Mouse (Mus musculus) left cerebral cortex, adult 11 months (tissue): ENCODE data around the gene Tbrg1.
A peak's percentile ranks its signal among the peaks of the same experiment; 100 is the strongest.

ENCODE experiments used
- DNase-seq: peaks from one replicate; pipeline ENCODE4 v3.0.0; 2022; ENCODE audit warnings: low spot score

The Tbrg1 gene

DNA sequence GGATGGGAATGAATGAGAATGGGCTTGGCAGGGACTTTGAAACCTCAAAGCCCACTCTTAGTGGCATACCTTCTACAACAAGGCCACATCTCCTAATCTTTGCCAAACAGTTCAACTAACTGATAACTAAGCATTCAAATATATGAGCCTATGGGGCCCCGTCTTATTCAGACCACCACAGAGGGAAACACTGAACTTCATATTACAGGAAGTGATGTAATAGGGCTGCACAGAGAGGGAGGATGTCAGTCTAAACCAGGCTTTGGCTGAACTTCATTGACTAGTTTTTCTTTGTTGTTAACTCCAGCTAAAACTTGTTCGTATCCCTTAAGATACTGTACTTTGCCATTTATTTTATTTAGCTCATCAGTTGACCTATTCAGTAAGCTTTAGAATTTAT, 27.2 kb downstream of the Tbrg1 start:
- no peak for DNase-seq

DNA sequence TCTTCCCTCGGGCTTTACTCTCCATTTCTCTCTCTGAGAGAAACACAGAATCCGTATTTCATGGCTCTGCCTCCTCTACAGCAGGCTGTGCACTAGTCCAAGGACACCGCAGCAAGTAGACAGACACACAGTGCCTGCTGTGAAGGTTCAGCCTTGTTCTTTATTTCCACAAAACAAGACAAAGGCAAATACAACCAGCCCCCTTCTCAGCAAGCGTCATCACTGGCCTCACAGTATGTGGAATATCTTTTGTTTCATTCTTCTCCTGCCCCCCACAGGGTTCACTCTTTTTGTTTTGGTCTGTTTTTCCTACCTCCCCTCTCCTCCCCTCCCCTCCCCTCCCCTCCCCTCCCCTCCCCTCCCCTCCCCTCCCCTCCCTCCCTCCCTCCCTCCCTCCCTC, 28.5 kb downstream of the Tbrg1 start:
- DNase-seq: no peak

GRCm38 (mm10) chr9:37627263-37627662, 29.8 kb downstream of the Tbrg1 start:
- DNase-seq: no peak

- no peak for DNase-seq
Measured at GRCm38 (mm10) chr9:37626103-37626567, 31.0 kb downstream of the Tbrg1 start.

GRCm38 (mm10) chr9:37625641-37626040, 31.5 kb downstream of the Tbrg1 start:
- DNase-seq: peak; percentile 68

DNA sequence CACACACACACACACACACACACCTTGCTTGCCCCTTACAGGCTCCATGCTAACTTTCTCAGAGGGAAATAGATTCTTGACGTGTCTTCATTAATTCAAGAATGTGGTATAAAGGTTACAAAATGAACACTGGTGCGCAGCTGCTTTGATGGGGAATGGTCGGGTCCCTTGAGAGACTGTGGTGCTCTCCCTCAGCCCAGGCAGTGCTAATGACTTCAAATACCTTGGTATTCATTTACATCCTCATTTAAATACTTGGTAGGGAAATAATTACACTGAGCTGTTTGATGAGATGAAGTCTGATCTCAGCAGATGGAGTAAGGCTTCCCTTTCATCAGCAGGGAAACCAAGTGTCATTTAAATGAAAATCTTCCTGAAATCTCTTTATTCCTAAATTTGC, 32.0 kb downstream of the Tbrg1 start:
- DNase-seq: no peak

- no peak for DNase-seq
Measured at GRCm38 (mm10) chr9:37624502-37624901, 32.6 kb downstream of the Tbrg1 start.

GRCm38 (mm10) chr9:37623981-37624380, 33.1 kb downstream of the Tbrg1 start:
- no peak for DNase-seq

DNA sequence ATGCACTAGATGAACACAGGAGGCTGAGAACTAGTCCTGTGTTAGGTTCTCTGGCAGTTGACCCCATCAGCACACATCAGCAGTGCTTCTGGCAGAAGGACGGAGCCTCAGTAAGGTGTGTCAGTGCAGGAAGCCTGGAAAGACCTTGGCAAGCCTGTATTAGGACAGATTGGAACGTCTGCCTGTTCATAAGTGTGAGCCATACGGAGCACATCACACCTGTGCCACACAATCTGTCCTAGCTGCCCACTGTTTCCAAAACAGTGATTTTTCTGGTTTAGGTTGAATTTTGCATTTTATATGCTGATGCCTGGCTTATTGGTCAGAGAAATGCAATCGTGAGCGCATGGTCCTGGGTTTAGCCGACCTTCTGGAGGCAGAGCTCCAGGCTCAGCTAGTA, 35.8 kb downstream of the Tbrg1 start:
- no peak for DNase-seq

- no peak for DNase-seq
Measured at GRCm38 (mm10) chr9:37616770-37617169, 40.3 kb downstream of the Tbrg1 start.

DNA sequence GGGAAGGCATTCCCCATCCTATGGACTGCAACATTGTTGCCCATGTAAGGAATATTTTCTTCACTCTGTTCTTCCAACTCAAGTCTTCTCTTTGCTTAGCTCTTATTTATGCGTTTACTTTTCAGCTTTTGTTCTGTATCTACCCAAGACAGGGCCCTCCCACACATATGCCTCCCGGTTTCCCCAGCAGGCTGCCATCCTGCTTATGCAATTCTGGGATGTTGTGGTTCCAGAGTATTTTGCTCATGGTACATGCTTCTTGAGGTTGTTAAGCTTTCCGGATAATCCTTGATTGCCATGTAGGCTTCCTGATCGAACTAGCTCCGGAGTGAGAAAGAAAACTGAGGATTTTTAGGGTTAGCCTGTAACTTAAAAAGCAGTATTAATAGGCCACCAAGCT, 41.9 kb downstream of the Tbrg1 start:
- DNase-seq: no peak

- DNase-seq: no peak
Measured at GRCm38 (mm10) chr9:37614316-37614715, 42.8 kb downstream of the Tbrg1 start.

DNA sequence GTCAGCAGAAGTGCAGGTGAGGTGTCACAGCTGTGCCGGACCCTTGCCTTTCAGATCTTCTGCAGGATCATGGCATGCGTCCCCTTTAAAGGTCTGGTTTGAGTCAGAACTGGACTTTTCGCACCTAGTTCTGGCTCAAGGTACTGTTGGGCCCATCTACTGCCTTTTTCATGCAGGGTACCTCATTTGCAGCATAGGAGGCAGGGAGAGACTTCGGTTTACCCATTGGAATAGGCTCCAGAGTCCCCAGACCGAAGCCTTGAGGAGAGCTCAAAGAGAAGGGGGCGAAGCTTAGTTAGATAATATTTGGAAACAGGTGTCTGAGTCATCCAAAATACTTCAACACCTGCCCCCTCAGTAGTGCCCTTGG, 43.2 kb downstream of the Tbrg1 start:
- DNase-seq: no peak

DNA sequence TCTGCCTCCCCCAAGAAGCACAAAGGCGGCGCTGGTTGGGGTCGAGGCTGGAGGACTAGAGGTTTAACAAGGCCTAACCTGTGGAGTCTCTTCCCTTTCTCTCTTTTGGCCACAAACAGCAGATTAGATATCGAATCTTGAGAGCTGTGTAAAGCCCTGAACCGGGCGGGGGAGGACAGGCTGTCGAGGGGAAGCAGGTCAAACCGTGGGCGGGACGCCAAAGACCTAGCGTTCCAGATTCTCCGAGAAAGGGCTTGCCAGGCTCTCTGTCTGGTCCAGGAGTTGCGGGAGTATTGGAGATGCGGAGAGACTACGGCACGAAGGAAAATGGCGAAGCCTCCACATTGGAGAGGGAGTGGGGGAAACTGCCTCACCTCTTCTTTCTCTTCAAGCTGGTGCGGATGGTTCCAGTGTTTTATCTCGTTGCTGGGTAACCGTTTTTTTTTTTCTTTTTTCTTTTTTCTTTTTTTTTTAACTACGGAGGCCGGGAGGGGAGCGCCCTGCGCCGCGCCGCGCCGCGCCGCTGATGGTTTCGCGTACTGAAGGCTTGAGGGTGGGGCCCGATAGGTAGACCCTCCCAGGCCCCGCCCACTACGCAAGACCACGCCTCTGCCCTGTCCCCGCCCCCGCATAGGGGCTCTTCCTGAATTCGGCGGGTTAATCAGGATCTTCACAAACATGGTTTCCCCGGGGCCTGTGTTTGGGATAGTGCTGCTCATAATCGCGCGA, 43.8 kb downstream of the Tbrg1 start, which contains the start of gene Spa17:
Spa17 (minus strand) TSS at position 541 of the 729 bp plus-strand sequence.
- DNase-seq: peak; percentile 83

GRCm38 (mm10) chr9:37609558-37609957, 47.6 kb downstream of the Tbrg1 start:
- DNase-seq: no peak

- DNase-seq: no peak
Measured at GRCm38 (mm10) chr9:37605089-37605488, 52.0 kb downstream of the Tbrg1 start.

- no peak for DNase-seq
Measured at GRCm38 (mm10) chr9:37600538-37601205, 56.4 kb downstream of the Tbrg1 start.
